Mouse (Mus musculus) liver, postnatal 0 days (tissue): ENCODE measurements at regions not wholly inside any gene's neighbourhood (a gene's known extent, or its start where the extent isn't known, plus 50 kb on each side); places are given as distances from the start of the nearest gene placed in this dataset.

ENCODE experiments used
- ATAC-seq: fragments of 200-750 bp; cut with Nextera tagmentation; 2 replicates; pipeline ENCODE4 v1.8.0; 2017; ENCODE audit warnings: mild to moderate bottlenecking, moderate library complexity
- DNase-seq: peaks from one replicate; pipeline ENCODE4 v3.0.0-alpha.2; 2016
- H3K27ac ChIP-seq: fragments of 300-500 bp; sonication (generic); 2 replicates; pipeline ENCODE4 v1.5.1; 2014; ENCODE audit warnings: antibody characterized with exemption, moderate library complexity, mild to moderate bottlenecking, low read depth
- H3K27me3 ChIP-seq: fragments of 300-500 bp; sonication (generic); 2 replicates; pipeline ENCODE4 v1.6.1; 2014; ENCODE audit warnings: low read length, control low read depth, mixed read lengths; ENCODE audit not compliant: insufficient read depth
- H3K36me3 ChIP-seq: fragments of 300-500 bp; sonication (generic); replicated peaks from 2 replicates; pipeline ENCODE4 v1.6.1; 2014; ENCODE audit warnings: mild to moderate bottlenecking, control low read depth, low read length, moderate library complexity, mixed read lengths; ENCODE audit not compliant: insufficient read depth
- H3K4me1 ChIP-seq: fragments of 300-500 bp; sonication (generic); 2 replicates; pipeline ENCODE4 v1.6.1; 2014; ENCODE audit warnings: antibody characterized with exemption, mild to moderate bottlenecking, control low read depth; ENCODE audit not compliant: insufficient read depth
- H3K4me2 ChIP-seq: fragments of 300-500 bp; sonication (generic); 2 replicates; pipeline ENCODE4 v1.6.1; 2014; ENCODE audit warnings: low read depth, mild to moderate bottlenecking, low read length, moderate library complexity, mixed read lengths
- H3K4me3 ChIP-seq: fragments of 300-500 bp; sonication (generic); 2 replicates; pipeline ENCODE4 v1.5.1; 2014; ENCODE audit warnings: low read depth, low read length
- H3K9ac ChIP-seq: fragments of 300-500 bp; sonication (generic); replicated peaks from 2 replicates; pipeline ENCODE4 v1.6.1; 2014; ENCODE audit warnings: mild to moderate bottlenecking, moderate library complexity
- H3K9me3 ChIP-seq: fragments of 300-500 bp; sonication (generic); 2 replicates; pipeline ENCODE4 v1.6.1; 2016; ENCODE audit warnings: mild to moderate bottlenecking, control low read depth, low read length, mixed read lengths
- CTCF ChIP-seq: sonication (generic); IDR thresholded peaks from 2 replicates; pipeline ENCODE4 v1.5.1; 2016; ENCODE audit warnings: antibody characterized with exemption, low read depth
- EP300 ChIP-seq: IDR thresholded peaks from 2 replicates; pipeline ENCODE4 v1.6.1; 2016; ENCODE audit warnings: antibody characterized with exemption, low read depth, mild to moderate bottlenecking
- WGBS: fragments of 180-500 bp; shearing (Covaris S2); extraction: QIAGEN DNeasy Blood & Tissue Kit; methylation state at CpG from one replicate; pipeline ENCODE4 v1.1.7; 2014; ENCODE audit not compliant: insufficient replicate concordance; 5-methylcytosine and 5-hydroxymethylcytosine counted together

- Histone ChIP-seq H3K27ac (no peak overlapping the region), H3K9me3 (no peaks in the 10 kb centered on the region), H3K36me3 (no peaks in the 10 kb centered on the region), H3K27me3 (peaks cover 14% of the 10 kb centered on the region), H3K4me3 (no peak overlapping the region), H3K4me2 (no peak overlapping the region), H3K4me1 (no peaks in the 10 kb centered on the region), H3K9ac (no peak overlapping the region)
- WGBS, result 60% methylated on average over 2 of the region's 2 CpGs
- DNase-seq (no peak), ATAC-seq (no peak)
- no peak for TF ChIP-seq CTCF
Observed at GRCm38 (mm10) chr19:45288722-45289121, 53.1 kb upstream of the Lbx1 start.

- peaks cover 69% of the 10 kb centered on the region for H3K27me3 ChIP-seq
- no peak overlapping the region for H3K4me3 ChIP-seq
- H3K9me3 ChIP-seq, result no peaks in the 10 kb centered on the region
- WGBS, result 25% methylated on average over 3 of the region's 3 CpGs
- no peak overlapping the region for H3K27ac ChIP-seq
- no peaks in the 10 kb centered on the region for H3K36me3 ChIP-seq
- TF ChIP-seq EP300 (no peak), CTCF (peak; percentile 61)
- peaks cover 4% of the 10 kb centered on the region for H3K4me1 ChIP-seq
- H3K4me2 ChIP-seq, result no peak overlapping the region
- H3K9ac ChIP-seq, result no peak overlapping the region
- no peak for ATAC-seq
- no peak for DNase-seq
Observed at GRCm38 (mm10) chr19:45297812-45298211, 62.2 kb upstream of the Lbx1 start.

- no peaks in the 10 kb centered on the region for H3K36me3 ChIP-seq
- H3K4me3 ChIP-seq, result no peak overlapping the region
- no peak for ATAC-seq
- H3K4me2 ChIP-seq, result no peak overlapping the region
- no peak overlapping the region for H3K27ac ChIP-seq
- no peak overlapping the region for H3K9ac ChIP-seq
- WGBS, result 71% methylated on average over 3 of the region's 3 CpGs
- TF ChIP-seq CTCF (no peak), EP300 (no peak)
- H3K27me3 ChIP-seq, result peaks cover 73% of the 10 kb centered on the region
- peaks cover 4% of the 10 kb centered on the region for H3K4me1 ChIP-seq
- no peaks in the 10 kb centered on the region for H3K9me3 ChIP-seq
- no peak for DNase-seq
Observed at GRCm38 (mm10) chr19:45299341-45299740, 63.7 kb upstream of the Lbx1 start.

- ATAC-seq (no peak), DNase-seq (no peak)
- H3K36me3 ChIP-seq, result no peaks in the 10 kb centered on the region
- peaks cover 4% of the 10 kb centered on the region for H3K4me1 ChIP-seq
- H3K4me2 ChIP-seq, result no peak overlapping the region
- H3K9ac ChIP-seq, result no peak overlapping the region
- H3K4me3 ChIP-seq, result no peak overlapping the region
- no peak overlapping the region for H3K27ac ChIP-seq
- peaks cover 74% of the 10 kb centered on the region for H3K27me3 ChIP-seq
- TF ChIP-seq CTCF (no peak), EP300 (no peak)
- H3K9me3 ChIP-seq, result no peaks in the 10 kb centered on the region
- 48% methylated on average over 5 of the region's 5 CpGs for WGBS
Observed at GRCm38 (mm10) chr19:45299768-45300167, 63.8 kb upstream of the Btrc start.

GRCm38 (mm10) chr19:45300691-45301431 is 62.7 kb upstream of the Btrc start:
- Histone ChIP-seq H3K4me3 (peak overlapping the region; percentile 60), H3K27ac (no peak overlapping the region), H3K4me1 (peaks cover 4% of the 10 kb centered on the region), H3K9me3 (no peaks in the 10 kb centered on the region), H3K27me3 (peaks cover 74% of the 10 kb centered on the region), H3K4me2 (peak overlapping the region; percentile 93), H3K9ac (no peak overlapping the region), H3K36me3 (no peaks in the 10 kb centered on the region)
- WGBS, result 5% methylated on average over 20 of the region's 22 CpGs
- ATAC-seq, result no peak
- DNase-seq, result no peak
- TF ChIP-seq CTCF (peak; percentile 50), EP300 (no peak)

GRCm38 (mm10) chr19:45301432-45301732 is 62.2 kb upstream of the Btrc start:
- H3K9ac ChIP-seq, result no peak overlapping the region
- H3K4me3 ChIP-seq, result peak overlapping the region; percentile 60
- TF ChIP-seq CTCF, result no peak
- no peak for TF ChIP-seq EP300
- H3K27me3 ChIP-seq, result peaks cover 77% of the 10 kb centered on the region
- H3K36me3 ChIP-seq, result no peaks in the 10 kb centered on the region
- DNase-seq, result no peak
- 2% methylated on average over 15 of the region's 16 CpGs for WGBS
- H3K27ac ChIP-seq, result no peak overlapping the region
- no peak for ATAC-seq
- no peaks in the 10 kb centered on the region for H3K9me3 ChIP-seq
- H3K4me1 ChIP-seq, result peaks cover 4% of the 10 kb centered on the region
- H3K4me2 ChIP-seq, result peak overlapping the region; percentile 93
